Mouse (Mus musculus): Measurements from ENCODE around the gene Spns2.

Spns2 gene

DNA sequence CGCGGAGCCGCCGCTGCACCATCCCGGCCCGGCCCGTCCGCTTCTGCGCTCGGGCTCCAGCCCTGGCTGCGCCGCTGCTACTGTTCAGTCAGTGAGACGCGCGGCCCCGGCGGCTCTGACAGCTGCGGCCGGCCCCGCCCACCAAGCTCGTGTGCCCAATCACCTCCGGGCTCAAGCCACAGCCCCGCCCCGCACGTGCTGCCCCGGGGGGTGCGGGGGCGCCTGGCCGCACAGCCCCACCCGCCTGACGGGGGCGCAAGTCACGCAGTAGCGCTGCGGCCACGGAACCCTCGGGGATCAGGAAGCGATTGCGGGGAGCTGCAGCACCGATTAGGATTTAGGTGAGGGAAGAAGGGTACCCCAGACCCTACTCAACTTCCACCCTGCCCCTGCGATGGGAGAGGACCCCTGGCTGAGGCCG is at the start of gene Spns2:
Gene Spns2 (minus strand): TSS at position 24 of the 421 bp plus-strand sequence.
- peak; percentile 92 to 95 for DNase-seq

DNA sequence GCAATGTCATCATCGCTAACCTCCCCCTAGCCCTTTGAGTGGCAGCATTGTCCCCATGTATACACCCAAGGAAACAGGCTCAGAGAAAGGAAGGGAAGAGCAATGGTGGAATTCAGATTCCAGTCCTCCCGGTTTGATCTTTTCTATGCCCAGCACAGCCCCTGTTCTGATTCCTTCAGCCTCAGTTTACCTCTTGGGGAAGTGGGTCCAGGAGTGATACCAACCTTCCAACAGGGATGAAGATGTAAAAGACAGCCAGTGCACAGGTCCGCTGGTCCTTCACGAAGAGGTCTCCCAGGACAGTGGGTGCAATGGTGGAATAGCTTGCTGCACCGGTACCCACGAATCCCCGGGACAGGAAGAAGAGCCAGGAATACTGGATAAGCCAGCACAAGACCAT is 49.1 kb upstream of the Spns2 start:
- no peak for DNase-seq

DNA sequence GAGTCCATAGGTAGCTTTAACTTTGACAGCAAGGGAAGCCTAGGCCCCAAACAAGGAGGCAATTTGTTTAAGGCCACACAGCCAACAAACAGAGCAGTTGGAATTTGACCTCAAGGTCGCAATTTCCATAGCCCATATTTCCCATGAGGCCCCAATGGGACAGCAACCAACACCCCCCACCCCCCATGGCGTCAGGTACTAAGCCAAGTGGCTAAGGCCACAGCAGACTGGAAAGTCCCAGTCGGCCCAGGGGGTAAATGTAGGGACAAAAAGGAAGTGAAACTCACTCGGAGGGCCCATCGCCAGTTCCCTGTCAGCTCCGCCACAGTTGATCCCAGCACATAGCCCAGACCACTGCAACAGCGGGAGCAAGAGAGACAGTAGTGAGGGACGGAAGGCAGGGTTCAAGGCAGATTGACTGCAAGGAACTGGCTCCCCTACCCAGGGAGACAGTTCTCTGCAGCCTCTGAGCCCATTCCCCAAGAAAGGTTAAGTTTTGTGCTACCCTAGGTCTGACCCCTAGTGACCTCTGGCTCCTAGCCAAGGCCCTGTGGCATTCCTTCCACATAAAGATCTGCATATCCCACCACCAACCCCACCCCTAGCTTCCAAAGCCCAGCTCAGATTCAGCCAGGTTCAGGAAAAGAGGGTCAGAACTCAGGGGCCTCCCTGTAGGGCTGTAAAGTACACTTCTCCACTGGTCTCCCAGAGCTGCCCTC is 48.5 kb upstream of the Spns2 start:
- peak; percentile 63 to 69 for DNase-seq

- DNase-seq: no peak
These were observed 47.8 kb upstream of the Spns2 start for GRCm38 (mm10) chr11:72537503-72537902.

DNA sequence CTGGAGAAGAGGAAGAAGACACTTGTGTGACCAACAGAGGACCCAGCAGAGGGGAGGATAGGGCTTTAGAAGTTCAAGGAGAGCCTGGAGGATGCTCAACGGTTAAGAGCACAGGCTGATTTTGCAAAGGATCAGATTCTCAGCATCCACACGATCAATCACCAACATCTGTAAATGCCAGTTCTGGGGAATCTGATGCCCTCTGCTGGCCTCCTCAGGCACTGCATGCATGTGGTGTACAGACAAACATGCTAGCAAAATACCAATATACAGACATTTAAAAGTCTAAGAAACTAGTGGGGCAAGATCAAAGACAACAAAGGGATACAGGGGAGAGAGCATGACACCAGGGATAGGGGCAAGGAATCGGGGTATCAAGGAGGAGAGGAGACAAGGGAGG is 45.8 kb upstream of the Spns2 start:
- DNase-seq: peak in 1 of 2 experiments; percentile 44

DNA sequence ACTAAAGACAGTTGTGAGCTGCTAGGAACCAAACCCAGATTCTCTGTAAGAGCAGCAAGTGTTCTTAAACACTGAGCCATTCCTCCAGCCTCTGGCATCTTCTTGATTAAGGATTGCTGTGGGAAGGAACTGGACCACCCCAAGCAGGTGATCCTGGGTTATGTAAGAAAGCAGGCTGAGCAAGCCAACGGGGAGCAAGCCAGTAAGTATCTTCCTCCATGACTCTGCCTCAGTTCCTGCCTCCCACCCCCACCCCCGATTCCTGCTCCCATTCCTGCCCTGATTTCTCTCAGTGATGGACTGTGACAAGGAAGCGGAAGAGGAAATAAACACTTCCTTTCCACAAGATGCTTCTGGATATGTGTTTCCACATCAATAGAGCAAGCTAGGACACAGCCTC is 43.2 kb upstream of the Spns2 start:
- no peak for DNase-seq

DNA sequence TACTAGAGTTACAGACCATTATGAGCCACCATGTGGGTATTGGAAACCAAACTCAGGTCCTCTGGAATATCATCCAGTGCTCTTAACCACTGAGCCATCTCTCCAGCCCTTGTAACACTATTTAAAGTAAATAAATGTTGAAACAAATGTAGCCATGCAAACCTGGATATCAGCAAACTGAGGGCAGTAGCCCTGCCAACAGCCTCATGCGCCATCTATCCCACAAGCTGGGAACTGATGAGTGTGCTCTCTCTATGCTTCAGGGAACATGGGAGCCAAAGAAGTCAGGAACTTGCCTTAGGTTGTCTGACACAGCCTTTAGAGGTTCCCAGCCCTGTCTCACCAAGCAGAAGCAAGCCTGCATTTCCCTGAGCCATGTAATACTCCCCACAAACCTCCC is 41.9 kb upstream of the Spns2 start:
- DNase-seq: no peak

DNA sequence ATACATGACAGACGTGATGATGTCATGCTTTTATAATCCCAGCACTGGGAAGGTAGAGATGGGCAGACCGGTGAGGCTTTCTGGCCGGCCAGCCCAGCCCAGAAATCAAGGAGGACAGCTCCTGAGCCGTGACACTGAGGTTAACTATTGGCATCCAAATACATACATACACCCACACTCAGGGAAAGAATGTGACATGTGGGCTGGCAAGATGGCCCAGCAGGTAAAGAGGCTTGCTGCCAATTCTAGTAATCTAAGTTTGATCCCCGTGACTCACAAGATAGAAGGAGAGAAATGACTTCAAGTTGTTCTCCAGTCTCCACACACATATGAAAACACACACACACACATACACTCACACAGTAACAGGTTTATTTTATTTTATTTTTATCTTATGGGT is 41.4 kb upstream of the Spns2 start:
- no peak for DNase-seq

DNA sequence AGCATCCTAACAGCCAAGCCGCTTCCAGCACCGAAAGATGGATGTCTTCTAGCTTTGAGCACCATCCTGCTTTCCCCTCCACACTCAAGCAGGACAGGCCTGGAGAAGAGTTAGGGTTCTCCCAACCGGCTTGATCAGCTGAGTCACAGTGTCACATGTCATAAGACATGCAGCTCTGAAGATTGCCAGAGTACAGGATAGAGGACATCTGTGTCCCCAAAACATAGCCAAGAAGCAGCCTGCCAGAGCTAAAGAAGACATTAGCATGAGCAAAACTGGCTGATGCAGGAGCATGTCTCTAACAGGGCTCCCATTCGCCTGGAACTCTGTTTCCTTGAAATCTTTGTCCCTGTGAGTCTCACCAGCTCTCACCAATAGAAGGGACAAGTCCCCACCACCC is 36.5 kb upstream of the Spns2 start:
- no peak for DNase-seq

GRCm38 (mm10) chr11:72523711-72524110 is 34.0 kb upstream of the Spns2 start:
- DNase-seq: no peak

DNA sequence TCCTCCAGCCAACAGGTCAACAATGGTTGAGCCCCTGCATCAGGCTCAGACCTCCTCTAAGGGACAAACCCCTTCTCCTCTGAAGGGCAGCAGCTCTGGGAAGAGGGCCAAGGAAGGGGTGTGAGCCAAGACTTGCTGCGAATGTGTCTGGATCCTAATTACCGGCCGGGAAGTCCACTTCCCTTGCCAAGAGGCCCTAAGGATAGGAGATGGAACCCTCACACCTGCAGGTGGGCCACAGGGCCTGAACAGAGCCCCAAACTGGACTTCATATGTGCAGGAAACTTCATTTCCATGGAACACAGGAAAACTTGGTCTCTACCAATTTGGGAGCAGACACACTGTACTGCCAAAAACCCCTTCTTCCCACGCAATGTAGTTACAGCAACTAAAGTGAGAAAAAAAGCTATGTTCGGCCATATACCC is 32.9 kb upstream of the Spns2 start:
- no peak for DNase-seq

DNA sequence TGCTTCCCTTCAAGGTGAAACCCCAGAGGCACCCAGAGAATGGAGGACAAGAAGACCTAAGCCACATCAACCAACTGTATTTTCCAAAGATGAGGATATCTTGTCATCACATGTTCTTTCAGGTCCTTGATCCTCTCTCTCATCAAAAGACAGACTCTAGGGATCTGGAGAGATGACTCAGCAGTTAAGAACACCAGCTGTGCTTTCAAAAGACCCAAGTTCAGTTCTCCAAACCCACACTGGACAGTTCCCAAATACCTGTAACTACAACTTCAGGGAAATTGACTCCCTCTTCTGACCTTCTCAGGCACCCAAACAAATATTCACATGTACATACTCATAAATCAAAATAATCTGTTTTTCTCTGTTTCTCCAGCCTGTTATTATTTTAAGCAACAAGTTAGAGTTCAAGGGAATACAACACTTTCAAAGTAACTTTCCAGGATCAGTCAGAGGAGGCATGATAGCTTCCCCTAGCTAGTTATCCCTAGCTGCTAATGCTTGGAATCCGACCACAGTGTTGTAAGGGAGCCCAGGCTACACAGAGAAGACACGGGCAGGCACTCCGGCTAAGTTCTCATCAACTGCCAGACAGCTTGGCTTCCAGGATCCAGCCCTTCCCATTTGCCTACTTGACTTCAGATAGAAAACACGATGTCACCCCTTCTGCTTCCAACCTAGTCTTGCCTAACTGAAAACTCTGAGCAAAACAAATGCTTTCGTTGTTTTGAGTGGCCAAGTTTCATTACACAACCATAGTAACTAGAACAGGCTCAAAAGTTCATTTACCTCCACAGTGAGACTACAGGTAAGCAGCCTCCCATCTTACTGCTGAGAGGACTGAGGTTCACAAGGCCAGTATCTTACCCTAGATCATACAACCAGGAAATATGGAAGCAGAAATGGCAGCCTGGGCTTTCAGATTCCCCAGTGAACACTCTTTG is 32.2 kb upstream of the Spns2 start:
- no peak for DNase-seq

DNA sequence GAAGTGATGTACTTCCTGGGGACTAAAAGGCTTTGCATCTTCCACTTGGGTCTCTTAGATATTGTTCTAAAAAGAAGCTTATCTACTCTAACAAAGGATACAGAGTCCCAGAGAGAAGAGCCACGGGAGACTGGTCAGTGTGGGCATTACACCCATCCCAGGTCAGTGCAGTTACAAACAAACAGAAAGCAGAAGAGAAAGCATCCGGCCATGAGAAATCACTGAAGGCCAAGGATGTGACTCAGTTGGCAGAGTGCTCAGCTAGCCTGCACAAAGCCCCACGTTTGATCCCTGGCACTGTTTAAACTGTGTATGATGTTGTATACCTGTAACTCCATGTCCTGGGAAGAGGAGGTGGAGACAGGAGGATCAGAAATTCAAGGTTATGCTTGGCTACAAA is 30.2 kb upstream of the Spns2 start:
- no peak for DNase-seq

- no peak for DNase-seq
These were observed 29.5 kb upstream of the Spns2 start for GRCm38 (mm10) chr11:72519189-72519588.

GRCm38 (mm10) chr11:72518449-72518848 is 28.7 kb upstream of the Spns2 start:
- DNase-seq: no peak

DNA sequence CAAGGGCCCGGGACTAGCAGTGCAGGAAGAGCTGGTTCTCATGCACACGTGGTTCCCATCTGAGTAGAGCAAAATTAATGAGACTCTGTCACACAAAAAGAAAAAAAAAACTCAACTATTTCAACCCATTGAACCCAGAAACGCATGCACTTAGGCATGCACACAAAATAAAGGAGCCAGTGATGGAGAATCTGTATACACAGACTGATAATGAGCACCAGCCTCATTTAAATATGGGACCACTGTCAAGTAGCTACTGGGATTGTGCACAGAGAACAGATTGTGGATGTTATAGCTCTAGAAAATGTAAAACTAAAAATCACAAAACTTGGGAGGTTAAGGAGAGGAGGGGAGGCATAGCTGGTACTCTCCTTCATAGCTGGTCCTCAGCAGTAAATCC is 25.3 kb upstream of the Spns2 start:
- no peak for DNase-seq

DNA sequence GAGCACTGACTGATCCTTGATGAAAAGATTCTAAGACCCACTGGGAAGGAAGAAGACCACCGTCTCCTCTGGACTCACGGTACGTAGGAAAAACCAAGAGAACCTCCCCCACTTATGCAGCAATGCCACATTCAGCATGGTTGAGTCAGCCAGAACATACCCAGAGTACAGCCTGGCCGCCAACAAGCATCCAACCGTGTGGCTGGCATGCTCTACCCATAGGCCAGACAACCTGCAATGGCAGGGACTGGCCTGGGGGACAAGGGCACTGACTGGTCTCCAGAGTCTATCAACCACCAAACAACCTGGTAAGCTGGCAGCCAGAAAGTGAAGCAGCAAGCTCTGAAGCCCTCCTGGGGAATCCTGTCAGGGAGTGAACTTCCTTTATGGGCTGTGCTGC is 18.9 kb upstream of the Spns2 start:
- no peak for DNase-seq

DNA sequence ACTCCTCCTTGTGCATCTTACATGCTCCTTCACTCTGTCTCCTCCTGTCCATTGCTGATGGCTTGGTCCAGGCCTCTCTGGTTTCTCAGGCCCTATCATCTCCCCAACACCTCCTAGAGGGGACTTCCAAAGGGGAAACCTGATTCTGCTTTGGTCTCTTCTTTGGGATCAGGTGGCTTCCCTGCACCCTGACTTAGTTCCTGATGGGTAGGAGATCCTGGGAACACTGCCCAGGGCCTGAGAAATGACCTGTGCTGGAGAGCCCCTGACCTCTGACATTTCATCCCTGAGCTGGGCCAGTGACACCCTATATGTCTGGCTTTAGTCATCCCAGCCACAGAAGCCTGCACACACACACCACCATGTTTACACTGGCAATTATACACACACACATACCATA is 17.9 kb upstream of the Spns2 start:
- no peak for DNase-seq

- no peak for DNase-seq
These were observed 14.5 kb upstream of the Spns2 start for GRCm38 (mm10) chr11:72504016-72504797.

GRCm38 (mm10) chr11:72503501-72503921 is 13.8 kb upstream of the Spns2 start:
- DNase-seq: no peak

GRCm38 (mm10) chr11:72502236-72502635 is 12.5 kb upstream of the Spns2 start:
- no peak for DNase-seq

- no peak for DNase-seq
These were observed 11.8 kb upstream of the Spns2 start for GRCm38 (mm10) chr11:72501426-72502002.

DNA sequence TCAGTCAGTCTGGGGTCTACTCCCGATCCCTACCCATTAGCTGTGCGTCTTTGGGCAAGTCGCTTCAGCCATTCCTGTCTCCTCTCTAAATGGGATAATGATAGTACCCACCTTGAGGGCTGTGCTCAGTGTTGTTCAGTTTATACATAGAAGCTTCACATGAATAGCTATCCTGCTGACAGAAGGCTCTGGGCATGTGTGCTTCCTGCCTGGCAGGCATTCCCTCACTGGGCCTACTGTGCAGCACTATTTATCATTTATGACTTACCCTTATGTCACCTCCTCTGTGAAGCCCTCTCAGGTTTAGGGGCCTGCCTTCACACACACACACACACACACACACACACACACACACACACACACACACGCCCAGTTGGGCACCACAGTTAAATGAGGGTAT is 10.4 kb upstream of the Spns2 start:
- no peak for DNase-seq

Data from spleen, adult 18-20 months (tissue).